Mouse (Mus musculus) urinary bladder, adult 18-20 months (tissue): ENCODE results near the gene Srpk2.
"Not testable (repeated sequence)": the region's sequence is repeated elsewhere in the genome, so short reads cannot be mapped to it uniquely, and the experiment has no call there.

Experiments used
- DNase-seq, 2 experiments: peaks; one replicate each; pipeline ENCODE4 v3.0.0; 2022; ENCODE audit warnings: low spot score in 2 of 2, mixed read lengths in 2 of 2

The Srpk2 gene

DNA sequence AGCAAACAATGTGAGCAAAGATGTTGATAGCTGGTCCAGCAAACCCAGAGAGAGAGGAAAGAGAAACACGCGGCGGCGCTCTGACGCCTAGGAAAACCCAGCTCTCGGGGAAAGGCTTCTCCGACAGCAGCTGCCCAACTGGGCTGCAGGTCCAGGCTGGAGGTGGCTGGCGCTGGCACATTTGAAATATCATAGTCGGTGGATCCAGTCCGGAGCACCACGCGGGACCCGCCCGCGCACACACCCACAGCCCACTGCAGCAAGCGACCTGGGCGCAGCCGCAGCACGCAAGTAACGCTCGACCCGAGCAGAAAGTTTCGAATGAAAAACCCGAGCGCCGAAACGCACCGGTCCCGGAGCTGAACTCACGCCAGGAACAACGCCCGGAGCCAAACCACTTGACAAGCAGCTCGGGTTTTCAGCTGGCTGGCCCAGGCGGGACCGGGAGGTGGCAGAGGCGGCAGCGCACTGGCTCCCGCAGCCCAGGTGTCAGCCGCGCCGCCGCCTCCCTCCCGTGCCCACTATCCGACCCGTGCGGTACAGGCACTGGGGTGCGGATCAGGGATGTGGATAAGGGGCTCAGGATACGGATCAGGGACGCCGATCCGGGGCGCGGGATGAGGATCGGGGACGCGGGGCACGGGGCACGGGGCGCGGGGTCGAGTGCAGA is 9.5 kb downstream of the Srpk2 start:
- peak; percentile 44 to 61 for DNase-seq

GRCm38 (mm10) chr5:23672136-23672535 is 12.3 kb downstream of the Srpk2 start:
- DNase-seq = no peak

DNA sequence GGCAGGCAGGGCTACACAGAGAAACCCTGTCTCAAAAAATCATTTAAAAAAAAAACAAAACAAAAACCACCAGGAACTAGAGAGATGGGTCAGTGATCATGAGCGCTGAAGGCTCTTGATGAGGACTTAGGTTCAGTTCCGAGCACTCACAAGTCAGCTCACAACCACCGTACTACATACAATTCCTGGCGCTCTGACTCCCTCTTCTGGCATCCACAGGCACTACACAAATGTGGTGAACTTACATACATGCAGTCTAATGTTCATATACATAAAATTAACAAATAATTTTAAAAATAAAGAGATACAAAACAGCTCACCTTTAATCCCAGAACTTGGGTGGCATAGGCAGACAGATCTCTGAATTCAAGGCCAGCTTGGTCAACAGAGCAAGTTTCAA is 13.5 kb downstream of the Srpk2 start:
- no peak for DNase-seq

- DNase-seq = no peak
Observed at GRCm38 (mm10) chr5:23665906-23666305, 18.5 kb downstream of the Srpk2 start.

DNA sequence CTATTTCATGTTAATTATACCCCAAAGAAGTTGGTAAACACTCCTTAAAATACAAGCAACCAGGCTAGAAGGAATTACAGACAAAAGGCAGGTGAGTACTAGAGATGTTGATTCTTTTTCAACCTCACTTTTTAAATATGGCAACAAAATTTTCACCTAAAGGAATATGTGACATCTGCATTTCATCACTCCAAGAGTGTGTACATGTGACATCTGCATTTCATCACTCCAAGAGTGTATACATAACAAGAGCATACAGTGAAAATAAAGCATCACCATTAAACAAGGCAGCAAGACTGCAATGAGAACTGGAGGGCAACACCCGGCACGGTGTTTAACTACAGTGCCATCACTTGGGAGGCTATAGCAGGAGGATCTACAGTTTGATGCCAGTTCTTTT is 23.2 kb downstream of the Srpk2 start:
- DNase-seq = no peak

- DNase-seq = no peak
Observed at GRCm38 (mm10) chr5:23658017-23658416, 26.4 kb downstream of the Srpk2 start.

DNA sequence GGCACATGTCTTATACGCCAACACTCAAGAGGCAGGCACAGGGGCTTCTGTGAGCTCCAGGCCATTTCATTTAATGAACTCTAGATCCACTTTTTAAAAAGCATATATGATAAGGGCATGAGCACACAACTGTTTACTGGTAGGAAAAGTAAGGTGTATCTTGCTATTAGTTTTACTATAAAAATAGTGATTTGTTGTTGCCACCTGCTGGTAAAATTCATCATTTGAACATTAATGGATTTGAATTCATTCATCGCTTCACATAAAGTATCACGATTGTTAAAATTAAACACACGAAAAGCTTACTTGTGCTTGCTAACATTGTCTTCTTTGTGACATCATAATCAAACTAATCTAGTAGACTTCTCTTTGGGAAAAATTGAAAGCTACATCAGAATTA is 27.8 kb downstream of the Srpk2 start:
- no peak for DNase-seq

DNA sequence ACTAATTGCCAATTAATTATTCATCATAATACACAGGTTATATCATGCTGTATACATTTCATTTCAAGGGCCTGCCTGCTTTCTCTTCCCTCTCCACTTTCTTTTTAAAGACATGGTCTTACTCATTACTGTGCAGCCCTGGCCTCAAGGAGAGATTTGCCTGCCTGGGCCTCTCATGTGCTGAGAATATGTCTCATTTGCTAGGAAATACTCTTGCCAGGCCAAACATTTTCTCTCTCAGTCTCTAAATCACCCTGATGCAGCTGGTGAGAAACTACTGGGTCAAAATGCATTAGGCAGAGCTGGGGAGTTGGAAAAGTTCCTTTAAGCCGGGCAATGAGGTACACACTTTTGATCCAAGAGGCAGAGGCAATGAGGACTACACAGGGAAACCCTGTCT is 29.4 kb downstream of the Srpk2 start:
- no peak for DNase-seq

- DNase-seq = peak; percentile 53 to 72
Observed at GRCm38 (mm10) chr5:23652326-23652725, 32.1 kb downstream of the Srpk2 start.

- DNase-seq = no peak
Observed at GRCm38 (mm10) chr5:23651786-23652185, 32.6 kb downstream of the Srpk2 start.

DNA sequence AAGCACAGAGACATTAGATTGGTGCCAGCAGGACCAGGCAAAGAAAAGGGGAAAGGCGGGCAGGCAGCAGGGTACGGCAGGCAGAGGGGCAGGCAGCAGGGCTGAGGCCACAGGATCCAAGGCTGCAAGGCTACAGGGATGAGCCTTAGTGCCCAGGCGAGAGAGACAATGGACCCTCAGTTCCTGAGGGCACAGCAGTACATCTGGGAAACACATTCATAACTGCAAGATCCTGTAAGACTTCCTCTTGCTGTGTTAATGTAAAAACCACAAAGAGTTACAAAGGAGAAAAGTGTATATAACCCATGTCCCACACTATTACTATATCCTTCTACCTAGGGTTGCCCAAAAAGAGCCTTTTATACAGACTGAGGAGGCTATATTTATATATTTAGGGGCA is 33.9 kb downstream of the Srpk2 start:
- no peak for DNase-seq

DNA sequence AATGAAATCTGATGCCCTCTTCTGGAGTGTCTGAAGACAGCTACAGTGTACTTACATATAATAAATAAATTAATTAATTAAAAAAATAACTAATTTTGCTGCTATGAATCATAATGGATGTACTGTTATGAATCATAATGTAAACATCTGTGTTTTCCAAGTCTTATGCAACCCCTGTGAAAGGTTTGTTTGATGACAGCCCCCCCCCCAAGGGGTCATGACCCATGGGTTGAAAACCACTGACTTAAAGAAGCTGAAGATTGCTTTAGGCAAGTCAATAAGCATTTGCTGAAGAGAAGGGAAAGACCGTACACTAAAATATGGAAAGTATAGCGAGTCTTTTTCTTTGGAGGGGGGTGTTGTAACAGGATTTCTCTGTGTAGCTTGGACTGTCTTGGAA is 35.2 kb downstream of the Srpk2 start:
- no peak for DNase-seq

- no peak for DNase-seq
Observed at GRCm38 (mm10) chr5:23645671-23646070, 38.7 kb downstream of the Srpk2 start.

DNA sequence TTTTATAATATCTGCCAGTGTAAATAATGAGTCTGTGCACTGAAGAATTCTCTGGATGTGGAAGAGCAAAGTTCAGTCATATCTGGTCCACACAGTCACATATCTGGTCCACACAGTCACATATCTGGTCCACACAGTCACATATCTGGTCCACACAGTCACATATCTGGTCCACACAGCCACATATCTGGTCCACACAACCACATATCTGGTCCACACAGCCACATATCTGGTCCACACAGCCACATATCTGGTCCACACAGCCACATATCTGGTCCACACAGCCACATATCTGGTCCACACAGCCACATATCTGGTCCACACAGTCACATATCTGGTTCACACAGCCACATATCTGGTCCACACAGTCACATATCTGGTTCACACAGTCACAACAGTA is 45.2 kb downstream of the Srpk2 start:
- DNase-seq = not testable (repeated sequence)

GRCm38 (mm10) chr5:23638023-23638422 is 46.4 kb downstream of the Srpk2 start:
- no peak for DNase-seq

DNA sequence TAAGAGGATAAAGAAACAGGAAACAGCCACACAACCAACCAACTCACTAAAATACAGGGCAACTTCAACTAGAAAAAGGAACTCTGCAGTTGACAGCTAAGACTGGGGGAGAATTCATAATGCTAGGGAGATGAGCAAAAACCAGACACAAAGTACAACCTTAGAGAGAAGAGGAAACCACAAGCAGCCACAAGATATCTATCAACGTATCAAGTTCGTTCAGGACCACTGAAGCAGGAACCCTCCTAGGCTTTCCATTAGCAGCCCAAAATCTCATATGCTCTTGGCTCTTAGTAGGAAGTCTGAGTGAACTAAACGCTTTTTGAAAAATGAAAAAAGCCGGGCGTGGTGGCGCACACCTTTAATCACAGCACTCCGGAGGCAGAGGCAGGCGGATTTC is 47.1 kb downstream of the Srpk2 start:
- DNase-seq = no peak

- no peak for DNase-seq
Observed at GRCm38 (mm10) chr5:23631490-23631889, 52.9 kb downstream of the Srpk2 start.

GRCm38 (mm10) chr5:23627221-23627620 is 57.2 kb downstream of the Srpk2 start:
- no peak for DNase-seq

DNA sequence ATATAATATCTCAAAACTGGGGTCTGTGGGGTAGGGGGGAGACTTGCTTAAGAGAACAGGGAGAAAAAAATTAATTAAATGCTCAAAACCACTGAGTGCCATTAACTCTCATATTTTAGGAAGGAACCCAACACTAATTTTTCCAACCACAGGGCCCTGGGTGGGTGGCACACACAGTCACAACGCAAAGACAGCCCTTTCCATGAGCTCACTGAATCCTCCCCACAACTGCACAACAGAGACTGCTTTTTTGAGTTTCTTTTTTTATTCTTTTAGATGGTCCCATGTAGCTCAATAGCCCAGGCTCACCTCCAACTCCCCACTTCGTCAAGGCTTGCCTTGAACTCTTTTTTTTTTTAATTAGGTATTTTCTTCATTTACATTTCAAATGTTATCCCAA is 58.2 kb downstream of the Srpk2 start:
- no peak for DNase-seq

DNA sequence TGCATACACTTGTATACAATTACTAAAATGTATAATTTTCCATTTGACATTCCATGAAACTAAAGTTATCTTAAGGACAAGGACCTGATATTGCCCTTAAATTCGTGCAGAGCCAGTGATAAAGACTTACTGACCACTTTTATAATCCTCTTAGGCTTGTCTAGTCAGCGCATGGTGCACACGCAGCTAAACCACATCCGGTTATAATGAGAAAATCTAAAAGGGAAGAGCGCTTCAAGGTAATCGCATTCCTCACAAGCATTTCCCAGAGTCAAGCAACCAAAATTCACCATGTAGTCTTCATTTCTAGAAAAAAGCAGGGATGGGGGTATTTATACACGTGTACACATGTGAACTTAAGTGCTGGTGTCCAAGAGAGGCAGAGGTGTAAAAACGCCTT is 63.8 kb downstream of the Srpk2 start:
- DNase-seq = no peak

- no peak for DNase-seq
Observed at GRCm38 (mm10) chr5:23618656-23619055, 65.8 kb downstream of the Srpk2 start.

DNA sequence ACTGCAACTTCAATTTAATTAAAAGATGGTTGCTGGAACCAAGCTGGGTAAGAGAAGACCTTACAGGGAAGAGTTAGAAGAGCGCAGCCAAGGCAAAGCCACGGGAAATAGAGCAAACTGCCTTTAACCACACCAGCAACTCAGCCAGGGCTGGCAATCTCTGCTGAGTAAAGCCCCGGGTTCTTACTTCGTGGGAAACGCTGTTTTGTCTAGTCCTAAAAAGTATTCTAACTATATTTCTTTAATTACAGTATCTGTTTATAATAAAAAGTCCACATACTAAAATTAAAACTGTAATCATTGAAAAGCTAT is 67.4 kb downstream of the Srpk2 start:
- DNase-seq = no peak

GRCm38 (mm10) chr5:23616270-23617103 is 67.9 kb downstream of the Srpk2 start:
- peak; percentile 12 to 23 for DNase-seq
